Mouse (Mus musculus) heart, embryonic 14.5 days (tissue): ENCODE results near the gene Mybph. TPM values are rescaled to one million over a fixed set of nuclear protein-coding genes. Genes with fewer than 3 reads are reported as not detected.

Experiments
- ATAC-seq: fragments of 200-750 bp; cut with Nextera tagmentation; 2 replicates; pipeline ENCODE4 v1.8.0; 2017; ENCODE audit warnings: low read depth, moderate TSS enrichment; ENCODE audit not compliant: insufficient number of reproducible peaks, insufficient read depth, low FRiP score
- H3K27ac ChIP-seq, 2 experiments: fragments of 200-500 bp in 1 of 2; fragments of 300-500 bp in 1 of 2; sonication (generic) in 1 of 2; replicated peaks in 1 of 2; 2 replicates each; pipeline ENCODE4 v1.5.1; 2012 to 2014; ENCODE audit warnings: low read depth in 2 of 2, low read length in 2 of 2, control low read depth in 1 of 2, mild to moderate bottlenecking in 1 of 2, mixed read lengths in 1 of 2; ENCODE audit not compliant: control insufficient read depth in 1 of 2, insufficient read depth in 1 of 2
- H3K27me3 ChIP-seq: fragments of 300-500 bp; sonication (generic); 2 replicates; pipeline ENCODE4 v1.6.1; 2014; ENCODE audit warnings: mild to moderate bottlenecking, low read length, control low read depth; ENCODE audit not compliant: control insufficient read depth, insufficient read depth
- H3K36me3 ChIP-seq: fragments of 300-500 bp; sonication (generic); 2 replicates; pipeline ENCODE4 v1.6.1; 2014; ENCODE audit warnings: mild to moderate bottlenecking, control low read depth, low read length, mixed read lengths; ENCODE audit not compliant: control insufficient read depth, insufficient read depth
- H3K4me1 ChIP-seq, 2 experiments: fragments of 200-500 bp in 1 of 2; fragments of 300-500 bp in 1 of 2; sonication (generic) in 1 of 2; 2 replicates each; pipeline ENCODE4 v1.6.1; 2012 to 2014; ENCODE audit warnings: low read length in 2 of 2, control low read depth in 1 of 2, mixed read lengths in 1 of 2; ENCODE audit not compliant: control insufficient read depth in 2 of 2, insufficient read depth in 2 of 2
- H3K4me2 ChIP-seq: fragments of 300-500 bp; sonication (generic); 2 replicates; pipeline ENCODE4 v1.6.1; 2014; ENCODE audit warnings: mild to moderate bottlenecking, low read length
- H3K4me3 ChIP-seq, 2 experiments: fragments of 200-500 bp in 1 of 2; fragments of 300-500 bp in 1 of 2; sonication (generic) in 1 of 2; 2 replicates each; pipeline ENCODE4 v1.5.1; 2012 to 2014; ENCODE audit warnings: low read length in 2 of 2, mild to moderate bottlenecking in 2 of 2, control low read depth in 1 of 2, low read depth in 1 of 2, moderate library complexity in 1 of 2; ENCODE audit not compliant: control insufficient read depth in 1 of 2, insufficient read depth in 1 of 2
- H3K9ac ChIP-seq: fragments of 300-500 bp; sonication (generic); 2 replicates; pipeline ENCODE4 v1.6.1; 2014; ENCODE audit warnings: mild to moderate bottlenecking, low read length
- H3K9me3 ChIP-seq: fragments of 300-500 bp; sonication (generic); 2 replicates; pipeline ENCODE4 v1.6.1; 2016; ENCODE audit warnings: low read length, control low read depth; ENCODE audit not compliant: control insufficient read depth
- whole genome bisulfite sequencing: fragments of 180-500 bp; shearing (Covaris S2); extraction: QIAGEN DNeasy Blood & Tissue Kit; methylation state at CpG from one replicate; pipeline ENCODE4 v1.1.7; 2014; 5-methylcytosine and 5-hydroxymethylcytosine counted together
- polyA plus RNA-seq: library from polyadenylated mRNA; unstranded; fragments of >200 nt; fragmentation: Nextera tagmentation; extraction: Ambion mirVana; gene quantifications from 2 replicates; pipeline ENCODE4 v1.2.1, GENCODE M21; 2014

The Mybph gene
- polyA plus RNA-seq, result 0.12 and 0.27 TPM in 2 replicates

GRCm38 (mm10) chr1:134193126-134193525 is at the start of gene Mybph:
Gene Mybph (plus strand): TSS chr1:134193448.
- Histone ChIP-seq H3K36me3 (no peaks in the 10 kb centered on the region), H3K27ac (no peak within 1 kb of the TSS), H3K4me2 (no peak within 1 kb of the TSS), H3K9me3 (no peaks in the 10 kb centered on the region), H3K9ac (peak within 1 kb of the TSS; percentile 48), H3K4me3 (no peak within 1 kb of the TSS), H3K4me1 (peaks cover 32 to 36% of the 10 kb centered on the region in 2 experiments), H3K27me3 (peaks cover 4% of the 10 kb centered on the region)
- WGBS, result 90% methylated on average over 1 of the region's 1 CpGs
- ATAC-seq, result no peak

- H3K9me3 ChIP-seq, result no peaks in the 10 kb centered on the region
- WGBS, result 71% methylated on average over 8 of the region's 8 CpGs
- H3K27ac ChIP-seq, result no peak overlapping the region
- no peak overlapping the region for H3K4me3 ChIP-seq
- H3K9ac ChIP-seq, result no peak overlapping the region
- no peak for ATAC-seq
- no peaks in the 10 kb centered on the region for H3K36me3 ChIP-seq
- peaks cover 2% of the 10 kb centered on the region; the same call in 1 of the 2 replicates for H3K27me3 ChIP-seq
- H3K4me2 ChIP-seq, result no peak overlapping the region
- peaks cover 0 to 5% of the 10 kb centered on the region in 2 experiments; a peak in 2 of 4 replicates for H3K4me1 ChIP-seq
Measured at GRCm38 (mm10) chr1:134146066-134146465, 47.2 kb upstream of the Mybph start.

GRCm38 (mm10) chr1:134150076-134150475 is 43.2 kb upstream of the Mybph start:
- Histone ChIP-seq H3K4me3 (no peak overlapping the region), H3K27ac (no peak overlapping the region), H3K36me3 (no peaks in the 10 kb centered on the region), H3K9me3 (peaks cover 6% of the 10 kb centered on the region; the same call in 1 of the 2 replicates), H3K4me1 (peaks cover 6 to 7% of the 10 kb centered on the region in 2 experiments; a peak in 3 of 4 replicates), H3K4me2 (no peak overlapping the region), H3K27me3 (no peaks in the 10 kb centered on the region), H3K9ac (no peak overlapping the region)
- ATAC-seq, result no peak
- WGBS, result 55% methylated on average over 8 of the region's 8 CpGs

- Histone ChIP-seq H3K4me1 (peaks cover 6 to 7% of the 10 kb centered on the region in 2 experiments; a peak in 3 of 4 replicates), H3K4me3 (no peak overlapping the region), H3K36me3 (no peaks in the 10 kb centered on the region), H3K9me3 (peaks cover 6% of the 10 kb centered on the region; the same call in 1 of the 2 replicates), H3K27ac (no peak overlapping the region), H3K4me2 (no peak overlapping the region), H3K27me3 (no peaks in the 10 kb centered on the region), H3K9ac (no peak overlapping the region)
- ATAC-seq, result no peak
- WGBS, result 87% methylated on average over 9 of the region's 9 CpGs
Measured at GRCm38 (mm10) chr1:134150745-134151144, 42.5 kb upstream of the Mybph start.

GRCm38 (mm10) chr1:134151655-134152412 is 41.4 kb upstream of the Mybph start:
- no peak overlapping the region for H3K4me2 ChIP-seq
- H3K27ac ChIP-seq, result no peak overlapping the region
- peak; percentile 56 for ATAC-seq
- peaks cover 6% of the 10 kb centered on the region; the same call in 1 of the 2 replicates for H3K9me3 ChIP-seq
- H3K36me3 ChIP-seq, result no peaks in the 10 kb centered on the region
- 29% methylated on average over 13 of the region's 13 CpGs for WGBS
- no peak overlapping the region for H3K9ac ChIP-seq
- H3K4me1 ChIP-seq, result peaks cover 6 to 7% of the 10 kb centered on the region in 2 experiments; a peak in 3 of 4 replicates
- no peak overlapping the region for H3K4me3 ChIP-seq
- H3K27me3 ChIP-seq, result no peaks in the 10 kb centered on the region

GRCm38 (mm10) chr1:134152626-134153590 is 40.3 kb upstream of the Mybph start:
- Histone ChIP-seq H3K9ac (0 out of 2 replicates have a peak overlapping the region, but pooled peaks have one; percentile 25), H3K4me3 (no peak overlapping the region), H3K27ac (no peak overlapping the region), H3K36me3 (no peaks in the 10 kb centered on the region), H3K4me2 (no peak overlapping the region), H3K4me1 (peaks cover 6 to 7% of the 10 kb centered on the region in 2 experiments; a peak in 3 of 4 replicates), H3K9me3 (peaks cover 6% of the 10 kb centered on the region; the same call in 1 of the 2 replicates), H3K27me3 (no peaks in the 10 kb centered on the region)
- WGBS, result 34% methylated on average over 21 of the region's 21 CpGs
- no peak for ATAC-seq

- peaks cover 6% of the 10 kb centered on the region; the same call in 1 of the 2 replicates for H3K9me3 ChIP-seq
- no peak overlapping the region for H3K4me3 ChIP-seq
- H3K27me3 ChIP-seq, result no peaks in the 10 kb centered on the region
- no peak overlapping the region for H3K4me2 ChIP-seq
- H3K9ac ChIP-seq, result no peak overlapping the region
- 93% methylated on average over 3 of the region's 3 CpGs for WGBS
- ATAC-seq, result no peak
- no peak overlapping the region for H3K27ac ChIP-seq
- H3K36me3 ChIP-seq, result no peaks in the 10 kb centered on the region
- H3K4me1 ChIP-seq, result peaks cover 6 to 7% of the 10 kb centered on the region in 2 experiments; a peak in 3 of 4 replicates
Measured at GRCm38 (mm10) chr1:134154121-134154520, 39.1 kb upstream of the Mybph start.
